Mouse (Mus musculus) E14TG2a.4 (cell line): Measurements from ENCODE around the gene Kmt5b.

Experiments used
- H3K27me3 ChIP-seq: 2 replicates; pipeline ENCODE4 v1.6.1; 2014; ENCODE audit warnings: low read length, control low read depth; ENCODE audit not compliant: insufficient read depth
- H3K36me3 ChIP-seq: 2 replicates; pipeline ENCODE4 v1.6.1; 2014; ENCODE audit warnings: low read length, control low read depth; ENCODE audit not compliant: insufficient read depth
- H3K4me1 ChIP-seq: replicated peaks from 2 replicates; pipeline ENCODE4 v1.6.1; 2014; ENCODE audit warnings: low read depth, low read length, control low read depth
- H3K4me3 ChIP-seq: replicated peaks from 2 replicates; pipeline ENCODE4 v1.5.1; 2014; ENCODE audit warnings: mild to moderate bottlenecking, low read length
- H3K9me3 ChIP-seq: 2 replicates; pipeline ENCODE4 v1.6.1; 2014; ENCODE audit warnings: low read length, control low read depth
- CTCF ChIP-seq: conservative IDR thresholded peaks from 2 replicates; pipeline ENCODE4 v1.5.1; 2014; ENCODE audit warnings: low read length
- NANOG ChIP-seq: IDR thresholded peaks from 2 replicates; pipeline ENCODE4 v1.6.1; 2014; ENCODE audit warnings: borderline replicate concordance, low read length, mixed read lengths
- POU5F1 ChIP-seq: IDR thresholded peaks from 2 replicates; pipeline ENCODE4 v1.6.1; 2014; ENCODE audit warnings: low read length, borderline replicate concordance

The Kmt5b gene

GRCm38 (mm10) chr19:3767276-3767780 is at the start of gene Kmt5b:
TSS of gene Kmt5b (plus strand) at chr19:3767421.
- Histone ChIP-seq H3K9me3 (no peaks in the 10 kb centered on the region), H3K4me1 (peaks cover 24% of the 10 kb centered on the region), H3K4me3 (peak within 1 kb of the TSS; percentile 95), H3K36me3 (peaks cover 10% of the 10 kb centered on the region), H3K27me3 (peaks cover 42% of the 10 kb centered on the region)
- TF ChIP-seq POU5F1 (no peak), CTCF (no peak), NANOG (no peak)

GRCm38 (mm10) chr19:3718481-3719361 is 48.5 kb upstream of the Kmt5b start:
- H3K4me1 ChIP-seq: peaks cover 55% of the 10 kb centered on the region
- H3K9me3 ChIP-seq: no peaks in the 10 kb centered on the region
- no peaks in the 10 kb centered on the region for H3K27me3 ChIP-seq
- H3K36me3 ChIP-seq: peaks cover 52% of the 10 kb centered on the region
- H3K4me3 ChIP-seq: peak overlapping the region; percentile 75
- TF ChIP-seq CTCF: peak; percentile 67
- no peak for TF ChIP-seq NANOG
- no peak for TF ChIP-seq POU5F1

- TF ChIP-seq CTCF (0 out of 2 replicates have a peak, but pooled peaks have one; percentile 15), POU5F1 (no peak)
- Histone ChIP-seq H3K27me3 (no peaks in the 10 kb centered on the region), H3K4me3 (peak overlapping the region; percentile 75), H3K36me3 (peaks cover 45% of the 10 kb centered on the region), H3K4me1 (peaks cover 50% of the 10 kb centered on the region), H3K9me3 (no peaks in the 10 kb centered on the region)
Observed at GRCm38 (mm10) chr19:3719362-3719891, 47.8 kb upstream of the Kmt5b start.

GRCm38 (mm10) chr19:3723170-3723569 is 44.1 kb upstream of the Kmt5b start:
- Histone ChIP-seq H3K36me3 (peaks cover 7% of the 10 kb centered on the region), H3K9me3 (no peaks in the 10 kb centered on the region), H3K27me3 (no peaks in the 10 kb centered on the region), H3K4me1 (peaks cover 36% of the 10 kb centered on the region), H3K4me3 (no peak overlapping the region)
- no peak for TF ChIP-seq CTCF
- no peak for TF ChIP-seq NANOG
- TF ChIP-seq POU5F1: no peak

GRCm38 (mm10) chr19:3723904-3724303 is 43.3 kb upstream of the Kmt5b start:
- Histone ChIP-seq H3K9me3 (no peaks in the 10 kb centered on the region), H3K4me1 (peaks cover 28% of the 10 kb centered on the region), H3K36me3 (0 out of 2 replicates have a peak, but pooled peaks cover under 1% of the 10 kb centered on the region), H3K4me3 (no peak overlapping the region), H3K27me3 (no peaks in the 10 kb centered on the region)
- TF ChIP-seq POU5F1 (no peak), CTCF (peak; percentile 96)

- TF ChIP-seq CTCF (peak; percentile 87), NANOG (no peak)
- Histone ChIP-seq H3K4me3 (no peak overlapping the region), H3K27me3 (no peaks in the 10 kb centered on the region), H3K4me1 (peaks cover 20% of the 10 kb centered on the region), H3K36me3 (no peaks in the 10 kb centered on the region), H3K9me3 (no peaks in the 10 kb centered on the region)
Observed at GRCm38 (mm10) chr19:3724779-3725178, 42.4 kb upstream of the Kmt5b start.

GRCm38 (mm10) chr19:3728901-3729300 is 38.3 kb upstream of the Kmt5b start:
- TF ChIP-seq POU5F1: no peak
- peak; percentile 23; the same call in 1 of the 2 replicates for TF ChIP-seq CTCF
- TF ChIP-seq NANOG: no peak
- Histone ChIP-seq H3K27me3 (no peaks in the 10 kb centered on the region), H3K4me3 (no peak overlapping the region), H3K36me3 (no peaks in the 10 kb centered on the region), H3K9me3 (no peaks in the 10 kb centered on the region), H3K4me1 (no peaks in the 10 kb centered on the region)

GRCm38 (mm10) chr19:3730781-3731646 is 36.2 kb upstream of the Kmt5b start:
- Histone ChIP-seq H3K36me3 (no peaks in the 10 kb centered on the region), H3K27me3 (no peaks in the 10 kb centered on the region), H3K4me3 (no peak overlapping the region), H3K9me3 (no peaks in the 10 kb centered on the region), H3K4me1 (no peaks in the 10 kb centered on the region)
- TF ChIP-seq POU5F1 (no peak), CTCF (no peak), NANOG (no peak)
